Mouse (Mus musculus): ENCODE measurements at regions not wholly inside any gene's neighbourhood (a gene's known extent, or its start where the extent isn't known, plus 50 kb on each side); places are given as distances from the start of the nearest gene placed in this dataset.

DNA sequence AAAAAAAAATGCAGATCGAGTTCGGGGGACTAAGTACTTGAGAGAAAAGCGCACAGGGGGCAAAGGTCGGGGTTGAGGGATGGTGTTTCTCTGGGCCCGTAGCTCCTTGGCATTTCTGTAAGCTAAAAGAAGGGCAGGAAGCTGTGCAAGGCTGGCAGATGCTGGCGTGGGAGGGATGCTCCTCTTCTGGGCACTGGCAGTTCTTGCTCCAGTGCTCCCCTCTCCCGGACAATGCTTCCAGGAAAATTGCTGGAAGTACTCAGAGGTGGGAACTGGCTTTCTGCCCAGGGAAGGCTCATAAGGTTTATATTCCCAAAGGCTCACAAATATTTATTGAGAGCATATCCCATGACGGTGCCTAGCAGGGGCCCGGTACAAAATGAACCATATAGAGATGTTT is 136.6 kb upstream of the Sdk2 start:
- Histone ChIP-seq H3K4me3 (replicated peaks; ENCODE audit: extremely low read depth, low read depth, low read length) (no peak overlapping the region), H3K4me1 (ENCODE audit: control insufficient read depth, insufficient read depth, low read length) (peaks cover 4% of the 10 kb centered on the region)
- TF ChIP-seq CTCF (IDR thresholded peaks at IDR 0.05; ENCODE audit: insufficient read depth, low read length) (no peak), POLR2A (IDR thresholded peaks at IDR 0.05; ENCODE audit: borderline replicate concordance, extremely low read depth, low read depth, low read length) (no peak)
- 45% methylated on average over 9 of the region's 9 CpGs for WGBS
- no peak for DNase-seq

DNA sequence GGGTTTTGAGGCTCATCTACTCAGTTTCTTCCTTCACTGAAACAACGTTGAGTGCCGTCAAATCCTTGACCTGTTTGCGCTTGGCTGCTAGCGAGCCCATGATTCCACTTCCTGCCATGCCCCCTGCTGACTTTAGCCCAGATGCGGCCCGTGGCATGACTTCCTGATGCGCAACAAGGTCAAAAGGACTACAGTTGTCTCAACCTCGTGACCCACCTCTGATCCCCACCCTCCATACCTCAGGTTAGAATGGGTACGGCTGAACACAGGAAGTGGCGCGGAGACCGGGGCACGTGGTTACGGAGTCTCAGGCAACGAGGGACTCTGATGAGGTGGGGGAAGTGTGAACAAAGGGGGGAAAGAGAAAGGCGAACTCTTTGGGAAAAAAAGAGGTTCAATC is 135.6 kb upstream of the Sdk2 start:
- Histone ChIP-seq H3K4me1 (ENCODE audit: control insufficient read depth, insufficient read depth, low read length) (peaks cover 4% of the 10 kb centered on the region), H3K4me3 (replicated peaks; ENCODE audit: extremely low read depth, low read depth, low read length) (no peak overlapping the region)
- TF ChIP-seq POLR2A (IDR thresholded peaks at IDR 0.05; ENCODE audit: borderline replicate concordance, extremely low read depth, low read depth, low read length) (no peak), CTCF (IDR thresholded peaks at IDR 0.05; ENCODE audit: insufficient read depth, low read length) (no peak)
- WGBS: 85% methylated on average over 16 of the region's 16 CpGs
- no peak for DNase-seq

DNA sequence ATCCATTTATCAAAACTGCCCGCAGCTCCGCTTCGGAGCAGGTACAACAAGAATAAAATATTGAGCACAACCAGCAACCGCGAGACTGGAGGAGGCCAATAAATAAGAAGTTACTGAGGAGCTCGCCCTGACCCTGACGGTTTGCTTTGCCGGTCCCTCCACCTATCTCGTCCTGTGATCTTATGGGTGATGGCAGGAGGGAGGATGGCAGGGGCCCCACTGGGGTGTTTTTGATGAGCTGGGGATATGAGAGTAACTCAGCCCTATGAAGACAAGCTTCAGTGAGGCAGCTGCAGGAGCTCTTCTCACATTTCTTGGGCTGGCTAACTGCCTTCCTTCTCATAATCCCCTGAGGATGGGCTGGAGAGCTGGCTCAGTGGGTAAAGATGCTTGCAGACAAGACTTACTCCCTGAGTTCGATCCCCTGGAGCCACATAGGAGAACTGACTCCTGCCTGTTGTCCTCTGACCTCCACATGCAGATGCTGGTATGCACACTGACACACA is 132.3 kb upstream of the Sdk2 start:
- TF ChIP-seq POLR2A (IDR thresholded peaks at IDR 0.05; ENCODE audit: borderline replicate concordance, extremely low read depth, low read depth, low read length) (no peak), CTCF (IDR thresholded peaks at IDR 0.05; ENCODE audit: insufficient read depth, low read length) (no peak)
- H3K4me3 ChIP-seq (replicated peaks; ENCODE audit: extremely low read depth, low read depth, low read length): no peak overlapping the region
- H3K4me1 ChIP-seq (ENCODE audit: control insufficient read depth, insufficient read depth, low read length): peaks cover 4% of the 10 kb centered on the region
- no peak for DNase-seq
- 50% methylated on average over 10 of the region's 10 CpGs for whole genome bisulfite sequencing

DNA sequence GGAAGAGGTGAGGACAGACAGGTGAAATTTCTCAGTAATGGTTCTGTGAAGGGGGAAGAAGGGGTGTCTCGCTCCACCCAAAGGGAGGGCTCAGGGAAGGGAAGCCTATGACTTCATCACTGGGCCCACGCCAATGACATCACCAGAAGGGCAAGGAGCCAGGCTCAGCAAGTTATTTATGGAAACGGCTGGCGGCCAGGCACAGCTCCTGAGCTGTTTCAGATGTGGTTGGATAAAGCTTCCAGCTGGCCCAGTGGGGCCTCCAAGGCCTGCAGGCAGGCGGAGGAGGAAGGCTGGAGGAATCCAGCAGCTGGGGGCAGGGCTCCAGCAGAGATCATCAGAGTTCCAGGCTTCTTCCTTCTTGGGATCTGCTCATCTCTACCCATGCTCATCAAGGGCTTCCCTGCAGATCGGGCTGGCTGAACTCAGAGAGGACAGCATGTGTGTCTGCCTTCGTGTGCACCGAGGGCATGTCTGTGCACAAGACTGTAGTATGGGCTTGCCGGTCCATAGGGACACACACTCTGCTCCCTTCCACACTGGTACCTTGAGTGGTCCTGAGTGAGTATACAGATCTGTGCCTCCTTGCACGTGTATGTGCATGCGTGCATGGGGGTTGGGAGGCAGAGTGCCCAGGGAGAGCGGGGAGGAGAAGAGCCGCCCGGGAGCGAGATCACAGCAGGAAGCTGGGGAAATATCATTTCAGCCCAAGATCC is 131.6 kb upstream of the Sdk2 start:
- 23% methylated on average over 15 of the region's 15 CpGs for WGBS
- peak; percentile 76 for DNase-seq
- no peak for TF ChIP-seq POLR2A (IDR thresholded peaks at IDR 0.05; ENCODE audit: borderline replicate concordance, extremely low read depth, low read depth, low read length)
- TF ChIP-seq CTCF (IDR thresholded peaks at IDR 0.05; ENCODE audit: insufficient read depth, low read length): no peak
- H3K4me3 ChIP-seq (replicated peaks; ENCODE audit: extremely low read depth, low read depth, low read length): no peak overlapping the region
- peaks cover 4% of the 10 kb centered on the region for H3K4me1 ChIP-seq (ENCODE audit: control insufficient read depth, insufficient read depth, low read length)

DNA sequence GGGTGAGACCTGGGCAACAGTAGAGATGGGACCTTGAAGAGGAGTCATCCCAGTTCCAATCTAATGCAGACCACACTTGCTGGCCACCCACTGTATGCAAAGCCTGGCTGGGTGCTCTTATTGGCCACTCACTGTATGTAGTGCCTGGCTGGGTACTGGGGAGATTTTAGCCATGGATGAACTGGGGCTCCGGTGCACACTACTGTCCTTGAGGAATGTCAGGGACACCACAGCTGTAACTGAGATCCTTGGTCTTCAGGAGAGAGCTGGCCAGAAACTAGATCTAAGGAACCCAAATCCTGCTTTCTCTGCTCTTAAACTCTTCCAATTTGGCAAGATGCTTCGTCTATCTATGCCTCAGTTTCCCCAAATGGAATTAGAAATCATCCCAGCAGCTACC is 128.4 kb upstream of the Sdk2 start:
- Histone ChIP-seq H3K4me1 (ENCODE audit: control insufficient read depth, insufficient read depth, low read length) (peaks cover 4% of the 10 kb centered on the region), H3K4me3 (replicated peaks; ENCODE audit: extremely low read depth, low read depth, low read length) (no peak overlapping the region)
- 90% methylated on average over 2 of the region's 2 CpGs for WGBS
- no peak for TF ChIP-seq POLR2A (IDR thresholded peaks at IDR 0.05; ENCODE audit: borderline replicate concordance, extremely low read depth, low read depth, low read length)
- TF ChIP-seq CTCF (IDR thresholded peaks at IDR 0.05; ENCODE audit: insufficient read depth, low read length): no peak
- no peak for DNase-seq

DNA sequence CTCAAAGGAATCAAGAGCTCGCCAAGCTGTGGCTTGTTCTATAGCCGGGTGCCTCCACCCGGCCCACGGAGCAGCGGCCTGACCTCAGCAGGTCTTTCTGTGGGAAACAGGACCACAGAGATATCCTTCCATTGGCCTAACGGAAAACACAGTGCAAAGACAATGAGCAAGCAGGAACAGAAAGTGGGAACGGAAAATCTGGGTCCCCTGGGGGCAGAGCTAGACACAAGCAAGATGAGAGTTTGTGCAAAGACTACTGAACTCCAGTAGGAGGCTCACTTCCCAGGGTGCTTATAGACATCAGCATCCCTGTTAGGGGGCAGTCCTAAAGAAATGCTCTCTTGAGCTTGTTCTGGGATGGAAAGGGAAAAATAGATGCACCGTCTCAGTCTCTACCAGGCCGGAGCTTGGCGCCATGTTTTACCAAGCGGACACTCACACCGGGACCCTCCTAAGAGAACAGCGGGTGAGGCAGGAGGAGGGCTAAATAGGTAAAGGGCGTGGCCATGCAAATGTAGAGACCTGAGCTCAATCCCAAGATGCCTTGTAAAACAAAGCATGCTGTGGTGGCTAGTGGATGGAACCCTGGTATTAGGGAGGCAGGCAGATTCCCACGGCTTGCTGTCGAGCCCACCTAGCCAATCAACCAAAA is 127.3 kb upstream of the Sdk2 start:
- TF ChIP-seq CTCF (IDR thresholded peaks at IDR 0.05; ENCODE audit: insufficient read depth, low read length) (no peak), POLR2A (IDR thresholded peaks at IDR 0.05; ENCODE audit: borderline replicate concordance, extremely low read depth, low read depth, low read length) (no peak)
- DNase-seq: no peak
- peaks cover 4% of the 10 kb centered on the region for H3K4me1 ChIP-seq (ENCODE audit: control insufficient read depth, insufficient read depth, low read length)
- no peak overlapping the region for H3K4me3 ChIP-seq (replicated peaks; ENCODE audit: extremely low read depth, low read depth, low read length)
- WGBS: 58% methylated on average over 16 of the region's 16 CpGs

DNA sequence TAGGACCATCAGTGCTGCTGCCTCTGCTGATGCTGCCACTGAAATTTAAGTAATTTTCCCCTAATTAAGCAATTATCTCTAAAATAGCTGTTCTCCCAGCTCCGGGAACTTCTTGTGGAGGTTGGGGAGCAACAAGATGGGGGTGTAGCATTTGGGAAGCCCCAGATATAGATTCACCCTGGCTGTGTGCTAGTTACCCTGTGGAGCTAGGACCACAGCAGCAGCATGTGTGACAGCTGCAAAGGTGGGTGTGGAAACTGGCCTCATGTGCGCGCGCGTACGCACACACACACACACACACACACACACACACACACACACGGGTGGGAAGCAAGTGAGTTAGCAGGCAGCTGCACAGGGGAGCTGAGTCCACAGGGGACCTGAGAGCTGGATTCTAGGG is 126.2 kb upstream of the Sdk2 start:
- WGBS: 95% methylated on average over 7 of the region's 7 CpGs
- Histone ChIP-seq H3K4me3 (replicated peaks; ENCODE audit: extremely low read depth, low read depth, low read length) (no peak overlapping the region), H3K4me1 (ENCODE audit: control insufficient read depth, insufficient read depth, low read length) (no peaks in the 10 kb centered on the region; the same call in 1 of the 2 replicates)
- DNase-seq: no peak
- no peak for TF ChIP-seq POLR2A (IDR thresholded peaks at IDR 0.05; ENCODE audit: borderline replicate concordance, extremely low read depth, low read depth, low read length)
- no peak for TF ChIP-seq CTCF (IDR thresholded peaks at IDR 0.05; ENCODE audit: insufficient read depth, low read length)

DNA sequence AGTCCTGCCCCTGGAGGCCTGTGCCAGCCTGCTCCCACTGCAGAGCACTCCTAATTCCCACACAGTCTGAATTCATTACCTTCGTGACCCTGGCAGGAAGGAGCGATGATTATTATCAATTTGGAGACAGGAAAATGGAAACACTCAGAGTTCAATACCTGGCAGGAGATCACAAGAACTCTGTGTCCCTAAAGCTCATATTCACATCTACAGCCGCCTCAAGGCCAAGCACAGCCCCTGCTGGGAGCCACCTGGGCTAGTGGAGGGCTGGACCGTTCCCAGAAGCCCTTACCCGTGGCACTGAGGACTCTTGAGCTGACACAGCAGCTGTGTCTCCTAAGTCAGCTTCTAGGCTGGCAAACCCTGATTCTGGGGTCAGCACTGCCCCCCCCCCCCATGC is 124.8 kb upstream of the Sdk2 start:
- 49% methylated on average over 5 of the region's 5 CpGs for WGBS
- no peak for TF ChIP-seq CTCF (IDR thresholded peaks at IDR 0.05; ENCODE audit: insufficient read depth, low read length)
- no peak for TF ChIP-seq POLR2A (IDR thresholded peaks at IDR 0.05; ENCODE audit: borderline replicate concordance, extremely low read depth, low read depth, low read length)
- no peak for DNase-seq
- Histone ChIP-seq H3K4me3 (replicated peaks; ENCODE audit: extremely low read depth, low read depth, low read length) (no peak overlapping the region), H3K4me1 (ENCODE audit: control insufficient read depth, insufficient read depth, low read length) (no peaks in the 10 kb centered on the region)

DNA sequence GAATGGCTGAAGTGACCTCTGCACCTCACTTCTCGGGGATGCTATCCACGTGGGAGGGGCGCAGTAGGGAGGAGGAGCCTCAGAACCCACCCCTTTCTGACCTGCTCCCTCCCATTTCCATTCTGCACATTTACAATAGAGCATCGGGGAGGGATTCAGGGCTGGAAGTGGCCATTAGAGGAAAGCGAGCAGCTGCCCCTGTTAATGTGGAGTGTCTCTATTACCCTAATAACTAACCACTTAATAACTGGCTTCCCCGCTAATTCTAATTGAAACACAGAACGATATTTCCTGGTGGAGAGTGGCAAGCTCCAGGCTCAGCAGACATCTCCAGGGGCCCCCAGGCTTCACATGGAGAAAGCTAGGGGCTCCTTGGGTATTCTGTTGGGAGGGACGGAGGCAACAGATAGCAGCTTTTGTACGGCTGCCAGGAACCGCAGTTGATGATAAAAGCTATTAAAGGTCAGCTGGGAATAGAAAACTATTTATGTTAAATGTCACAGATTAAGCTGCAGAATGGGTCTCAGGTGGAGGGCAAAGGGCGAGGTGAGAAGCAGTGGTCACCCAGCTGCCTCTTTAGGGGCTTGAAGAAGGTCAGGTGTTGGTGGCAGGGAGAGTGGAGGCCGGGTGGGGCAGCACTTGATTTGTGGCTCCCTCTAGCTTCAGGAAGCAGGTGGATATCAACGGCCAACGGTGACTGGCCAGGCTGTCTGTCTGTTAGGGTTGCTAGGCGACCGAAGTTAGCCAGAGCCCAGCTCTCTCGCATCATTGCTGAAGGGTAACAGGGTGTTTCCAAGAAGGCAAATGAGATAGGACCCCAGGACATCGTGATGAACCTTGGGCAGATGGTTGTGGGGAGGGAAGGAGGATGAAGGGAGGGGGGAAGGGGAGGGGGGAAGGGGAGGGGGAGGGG is 118.4 kb upstream of the Sdk2 start:
- no peak for DNase-seq
- Histone ChIP-seq H3K4me1 (ENCODE audit: control insufficient read depth, insufficient read depth, low read length) (no peaks in the 10 kb centered on the region), H3K4me3 (replicated peaks; ENCODE audit: extremely low read depth, low read depth, low read length) (no peak overlapping the region)
- TF ChIP-seq POLR2A (IDR thresholded peaks at IDR 0.05; ENCODE audit: borderline replicate concordance, extremely low read depth, low read depth, low read length) (no peak), CTCF (IDR thresholded peaks at IDR 0.05; ENCODE audit: insufficient read depth, low read length) (no peak)
- WGBS: 43% methylated on average over 18 of the region's 18 CpGs

All from lung, adult 2 months (tissue).